Comparison of ENCODE assay signal across 11 mouse cellular contexts in the genomic region with DNA sequence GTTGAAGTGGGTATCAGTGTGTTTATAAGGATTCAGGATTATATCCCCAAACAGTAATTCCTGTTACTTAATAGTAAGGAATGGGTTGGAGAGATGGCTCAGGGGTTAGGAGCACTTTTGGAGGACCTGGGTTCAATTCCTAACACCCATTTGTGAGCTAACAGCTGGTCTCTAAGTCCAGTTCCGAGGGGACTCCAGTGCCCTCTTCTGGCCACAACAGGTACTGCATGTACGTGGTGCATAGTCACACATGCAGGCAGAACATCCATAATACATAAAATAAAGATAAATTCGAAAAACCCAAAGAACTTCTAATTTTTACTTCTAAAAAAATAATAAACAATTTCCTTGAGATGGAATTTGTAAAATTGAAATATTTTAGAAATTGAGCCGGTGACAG. TPM values are rescaled to one million over a fixed set of nuclear protein-coding genes. Genes with fewer than 3 reads are reported as not detected.
DNase-seq lines count a peak whose midpoint lies in the region; ATAC-seq and TF ChIP-seq lines count a peak whose summit lies in the region.
"Had no signal": no experiment of that assay in that cellular context is flagged by ENCODE, and none has a peak within 500 bp of the region (broad histone marks: within the 10 kb centered on the region; RNA-seq: fewer than 3 reads in every experiment).

No protein-coding gene starts in this region.

- WGBS in liver, embryonic 11.5 days: 84% methylated on average over 4 of the region's 4 CpGs
- 84% methylated on average over 4 of the region's 4 CpGs for WGBS in bone marrow, adult 2 months
- WGBS in intestine, embryonic 16.5 days: 89% methylated on average over 4 of the region's 4 CpGs

- peak; percentile 19 for DNase-seq in adrenal gland, postnatal 14 days
- DNase-seq in adrenal gland, postnatal 25 days: no peak
- DNase-seq in liver: peak; percentile 27
- DNase-seq in liver, embryonic 11.5 days (ENCODE audit: low spot score): no peak
- peak; percentile 36 for DNase-seq in splenic B cell, adult 2 months (ENCODE audit: low read depth, low spot score)
- DNase-seq in layer of hippocampus, adult 18-20 months (ENCODE audit: low spot score in 2 of 2): no peak
- DNase-seq: kidney, adult 18-20 months had no signal

- no peak for TF ChIP-seq POLR2A in bone marrow, adult 2 months (IDR thresholded peaks at IDR 0.05; ENCODE audit: borderline replicate concordance, control insufficient read depth, low read depth, low read length)

- H3K27ac ChIP-seq in liver, embryonic 11.5 days (ENCODE audit: low read depth, low read length): no peak overlapping the region
- no peak overlapping the region for H3K27ac ChIP-seq in bone marrow, adult 2 months (ENCODE audit: control insufficient read depth, insufficient read depth, low read depth, low read length, poor library complexity)
- no peak overlapping the region for H3K27ac ChIP-seq in intestine, embryonic 16.5 days (ENCODE audit: low read length)
- H3K27ac ChIP-seq: limb, embryonic 13.5 days had no signal

- no peak overlapping the region for H3K9ac ChIP-seq in liver, embryonic 11.5 days (ENCODE audit: low read depth, low read length)
- H3K9ac ChIP-seq in intestine, embryonic 16.5 days (ENCODE audit: low read depth, low read length): no peak overlapping the region
- H3K9ac ChIP-seq: limb, embryonic 13.5 days had no signal

- peak; percentile 71 for TF ChIP-seq CTCF in bone marrow, adult 2 months (IDR thresholded peaks at IDR 0.05; ENCODE audit: control insufficient read depth, insufficient read depth, low read length)

- no peaks in the 10 kb centered on the region for H3K9me3 ChIP-seq in liver, embryonic 11.5 days (ENCODE audit: control insufficient read depth, low read length)
- H3K9me3 ChIP-seq in intestine, embryonic 16.5 days (ENCODE audit: control insufficient read depth, low read length): no peaks in the 10 kb centered on the region; the same call in 1 of the 2 replicates

- H3K36me3 ChIP-seq in liver, embryonic 11.5 days (ENCODE audit: control insufficient read depth, insufficient read depth, low read length): peaks cover 5% of the 10 kb centered on the region; the same call in 1 of the 2 replicates
- H3K36me3 ChIP-seq in splenic B cell, adult 2 months (ENCODE audit: control insufficient read depth, insufficient read depth, low read length, poor library complexity, severe bottlenecking): peaks cover 5% of the 10 kb centered on the region; the same call in 1 of the 2 replicates
- H3K36me3 ChIP-seq in intestine, embryonic 16.5 days (ENCODE audit: control insufficient read depth, insufficient read depth, low read length): peaks cover 12% of the 10 kb centered on the region; the same call in 1 of the 2 replicates

- H3K4me1 ChIP-seq in liver, embryonic 11.5 days (replicated peaks; ENCODE audit: control insufficient read depth, insufficient read depth, low read length): no peaks in the 10 kb centered on the region
- H3K4me1 ChIP-seq in bone marrow, adult 2 months (ENCODE audit: control insufficient read depth, insufficient read depth, low read length): no peaks in the 10 kb centered on the region; the same call in 1 of the 2 replicates
- no peaks in the 10 kb centered on the region for H3K4me1 ChIP-seq in intestine, embryonic 16.5 days (ENCODE audit: control insufficient read depth, insufficient read depth, low read length)

- no peaks in the 10 kb centered on the region for H3K27me3 ChIP-seq in liver, embryonic 11.5 days (replicated peaks; ENCODE audit: control insufficient read depth, insufficient read depth, low read length)
- H3K27me3 ChIP-seq in splenic B cell, adult 2 months (ENCODE audit: control insufficient read depth, insufficient read depth, low read length, poor library complexity, severe bottlenecking): no peaks in the 10 kb centered on the region
- H3K27me3 ChIP-seq in intestine, embryonic 16.5 days (replicated peaks; ENCODE audit: control insufficient read depth, insufficient read depth, low read length): no peaks in the 10 kb centered on the region
- H3K27me3 ChIP-seq: limb, embryonic 13.5 days had no signal

- no peak for ATAC-seq in liver, embryonic 11.5 days (replicated peaks; ENCODE audit: low FRiP score)
- no peak for ATAC-seq in intestine, embryonic 16.5 days

- no peak overlapping the region for H3K4me3 ChIP-seq in liver, embryonic 11.5 days (ENCODE audit: low read depth, low read length)
- H3K4me3 ChIP-seq in bone marrow, adult 2 months (replicated peaks; ENCODE audit: control insufficient read depth, low read depth, low read length): no peak overlapping the region
- no peak overlapping the region for H3K4me3 ChIP-seq in intestine, embryonic 16.5 days (ENCODE audit: low read length)
- H3K4me3 ChIP-seq: erythroblast, embryonic 14.5 days; limb, embryonic 13.5 days had no signal

- H3K4me2 ChIP-seq in liver, embryonic 11.5 days: no peak overlapping the region
- no peak overlapping the region for H3K4me2 ChIP-seq in intestine, embryonic 16.5 days (ENCODE audit: low read depth, low read length)
- H3K4me2 ChIP-seq: limb, embryonic 13.5 days had no signal

RNA-seq across cellular contexts. Expression of gene Vps8, which starts 47.5 kb away (rescaled TPM):
- total RNA-seq in adrenal gland, postnatal 14 days (2021): 16.4 and 22.6 TPM in 2 replicates
- total RNA-seq in adrenal gland, postnatal 25 days (2021): 24.2 and 24.5 TPM in 2 replicates
- 13.0 and 15.9 TPM in 2 replicates for polyA plus RNA-seq in liver, embryonic 11.5 days (2014; fragmentation: Nextera tagmentation; extraction: Ambion mirVana)
- 3.7 and 14.1 TPM in 2 replicates for polyA plus RNA-seq in bone marrow, adult 2 months (2011; ENCODE audit: insufficient read depth, insufficient read length, low replicate concordance, missing spikeins)
- total RNA-seq in layer of hippocampus, adult 18-20 months (2021): 10 to 100 TPM; 50.9 to 53.4 TPM
- polyA plus RNA-seq in intestine, embryonic 16.5 days (2015; fragmentation: Nextera tagmentation; extraction: Ambion mirVana): 16.6 and 18.2 TPM in 2 replicates

Comparison
In these comparisons a context has a peak if more than half of its experiments do, and no peak if none do; other contexts are left out.
1. DNase-seq: peak in adrenal gland, postnatal 14 days (single experiment), liver (single experiment) and splenic B cell, adult 2 months (single experiment); none in adrenal gland, postnatal 25 days (single experiment), liver, embryonic 11.5 days (single experiment) and layer of hippocampus, adult 18-20 months (0 of 2).